In the genomic region with DNA sequence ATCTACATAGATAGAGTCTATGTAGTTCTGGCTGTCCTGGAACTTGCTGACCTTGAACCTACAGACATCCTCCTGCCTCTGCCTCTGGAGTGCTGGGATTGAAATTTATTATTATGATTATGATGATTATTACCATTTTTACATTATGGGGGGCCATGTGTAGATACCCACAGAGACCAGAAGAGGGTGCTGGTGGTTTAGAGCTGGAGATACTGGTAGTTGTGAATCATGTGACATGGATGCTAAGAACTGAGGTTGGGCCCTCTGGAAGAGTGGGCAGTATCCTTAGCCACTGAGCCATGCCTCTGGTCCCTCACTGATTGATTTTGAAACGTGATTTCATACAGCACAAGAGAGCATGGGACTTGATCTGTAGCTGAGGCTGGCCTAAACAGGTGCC, we compare ENCODE assay signal across 1 mouse cellular context.
A peak's percentile ranks its signal among the peaks of the same experiment; 100 is the strongest.
TF ChIP-seq lines count a peak whose summit lies in the region.

No protein-coding gene starts in this region.

TF ChIP-seq in CH12.LX, 34 proteins besides CTCF, POLR2A, EP300 and RAD21:
- TF ChIP-seq MEF2A (IDR thresholded peaks at IDR 0.05; ENCODE audit: borderline replicate concordance, low read depth, low read length): no peak
- no peak for TF ChIP-seq JUN (IDR thresholded peaks at IDR 0.05; ENCODE audit: insufficient read depth, low read depth, low read length)
- TF ChIP-seq ZMIZ1 (IDR thresholded peaks at IDR 0.05; ENCODE audit: low read depth, low read length): no peak
- no peak for TF ChIP-seq NRF1 (IDR thresholded peaks at IDR 0.05; ENCODE audit: low read depth, low read length)
- TF ChIP-seq ETS1 (conservative IDR thresholded peaks at IDR 0.05; ENCODE audit: low read depth, low read length): no peak
- no peak for TF ChIP-seq POLR2AphosphoS2 (IDR thresholded peaks at IDR 0.05; ENCODE audit: low read depth, low read length)
- no peak for TF ChIP-seq TCF12 (IDR thresholded peaks at IDR 0.05; ENCODE audit: low read depth, low read length)
- no peak for TF ChIP-seq MYC (IDR thresholded peaks at IDR 0.05; ENCODE audit: low read depth, low read length)
- TF ChIP-seq MAX (IDR thresholded peaks at IDR 0.05; ENCODE audit: low read length): 0 out of 2 replicates have a peak, but pooled peaks have one; percentile 28
- TF ChIP-seq TBP (conservative IDR thresholded peaks at IDR 0.05; ENCODE audit: low read depth, low read length): no peak
- TF ChIP-seq JUND (conservative IDR thresholded peaks at IDR 0.05; ENCODE audit: low read depth, low read length): no peak
- TF ChIP-seq KAT2A (IDR thresholded peaks at IDR 0.05; ENCODE audit: insufficient replicate concordance, low read length): no peak
- peak; percentile 39 for TF ChIP-seq SMC3 (IDR thresholded peaks at IDR 0.05; ENCODE audit: low read depth, low read length)
- TF ChIP-seq NELFE (IDR thresholded peaks at IDR 0.05; ENCODE audit: low read depth, low read length): no peak
- no peak for TF ChIP-seq CHD1 (IDR thresholded peaks at IDR 0.05; ENCODE audit: low read depth, low read length)
- no peak for TF ChIP-seq RCOR1 (conservative IDR thresholded peaks at IDR 0.05; ENCODE audit: low read depth, low read length)
- TF ChIP-seq E2F4 (IDR thresholded peaks at IDR 0.05; ENCODE audit: insufficient replicate concordance, low read depth, low read length): no peak
- TF ChIP-seq MAFK (IDR thresholded peaks at IDR 0.05; ENCODE audit: insufficient replicate concordance, low read length): no peak
- TF ChIP-seq BHLHE40 (IDR thresholded peaks at IDR 0.05; ENCODE audit: low read depth, low read length): peak; percentile 15; the same call in 1 of the 2 replicates
- no peak for TF ChIP-seq ZNF384 (IDR thresholded peaks at IDR 0.05; ENCODE audit: low read depth, low read length)
- peak; percentile 41; the same call in 1 of the 2 replicates for TF ChIP-seq USF1 (IDR thresholded peaks at IDR 0.05; ENCODE audit: low read depth, low read length)
- peak; percentile 46 for TF ChIP-seq USF2 (conservative IDR thresholded peaks at IDR 0.05; ENCODE audit: low read depth, low read length)
